Mouse (Mus musculus): ENCODE measurements around the gene Prss29.

Prss29 gene

GRCm38 (mm10) chr17:25318354-25318753 lies at the start of gene Prss29:
TSS of gene Prss29 (plus strand) at chr17:25318654.
- no peak for DNase-seq (ENCODE audit: low spot score)

- no peak for DNase-seq (ENCODE audit: low spot score)
Measured at GRCm38 (mm10) chr17:25270795-25271335, 47.6 kb upstream of the Prss29 start.

GRCm38 (mm10) chr17:25272326-25272725 lies 46.1 kb upstream of the Prss29 start:
- no peak for DNase-seq (ENCODE audit: low spot score)

GRCm38 (mm10) chr17:25272951-25273705 lies 45.3 kb upstream of the Prss29 start:
- peak; percentile 83 for DNase-seq (ENCODE audit: low spot score)

- peak; percentile 88 for DNase-seq (ENCODE audit: low spot score)
Measured at GRCm38 (mm10) chr17:25273706-25274501, 44.5 kb upstream of the Prss29 start.

- DNase-seq (ENCODE audit: low spot score), result no peak
Measured at GRCm38 (mm10) chr17:25274571-25275346, 43.7 kb upstream of the Prss29 start, which contains the start of gene Ube2i. TSS of gene Ube2i (minus strand) at chr17:25274622.

GRCm38 (mm10) chr17:25275833-25276232 lies 42.6 kb upstream of the Prss29 start:
- no peak for DNase-seq (ENCODE audit: low spot score)

GRCm38 (mm10) chr17:25282133-25282532 lies 36.3 kb upstream of the Prss29 start:
- peak; percentile 48 for DNase-seq (ENCODE audit: low spot score)

GRCm38 (mm10) chr17:25285033-25285432 lies 33.4 kb upstream of the Prss29 start:
- peak; percentile 68 for DNase-seq (ENCODE audit: low spot score)

GRCm38 (mm10) chr17:25288842-25289241 lies 29.6 kb upstream of the Prss29 start:
- DNase-seq (ENCODE audit: low spot score), result peak; percentile 28

- DNase-seq (ENCODE audit: low spot score), result no peak
Measured at GRCm38 (mm10) chr17:25290411-25290810, 28.0 kb upstream of the Prss29 start.

- DNase-seq (ENCODE audit: low spot score), result no peak
Measured at GRCm38 (mm10) chr17:25293495-25293894, 25.0 kb upstream of the Prss29 start.

- DNase-seq (ENCODE audit: low spot score), result no peak
Measured at GRCm38 (mm10) chr17:25294111-25294510, 24.3 kb upstream of the Prss29 start.

- DNase-seq (ENCODE audit: low spot score), result no peak
Measured at GRCm38 (mm10) chr17:25298094-25298493, 20.4 kb upstream of the Prss29 start, which contains the start of gene Prss34. TSS of gene Prss34 (plus strand) at chr17:25298394.

- DNase-seq (ENCODE audit: low spot score), result no peak
Measured at GRCm38 (mm10) chr17:25308346-25308745, 10.1 kb upstream of the Prss29 start, which contains the start of gene Prss28. TSS of gene Prss28 (plus strand) at chr17:25308646.

GRCm38 (mm10) chr17:25320819-25321218 lies 2.4 kb downstream of the Prss29 start:
- DNase-seq (ENCODE audit: low spot score), result no peak

- DNase-seq (ENCODE audit: low spot score), result no peak
Measured at GRCm38 (mm10) chr17:25322930-25323329, 4.5 kb downstream of the Prss29 start.

GRCm38 (mm10) chr17:25332321-25332720 lies 13.9 kb downstream of the Prss29 start:
- no peak for DNase-seq (ENCODE audit: low spot score)

- DNase-seq (ENCODE audit: low spot score), result peak; percentile 63
Measured at GRCm38 (mm10) chr17:25333943-25334342, 15.5 kb downstream of the Prss29 start.

- no peak for DNase-seq (ENCODE audit: low spot score)
Measured at GRCm38 (mm10) chr17:25338218-25338617, 19.8 kb downstream of the Prss29 start.

GRCm38 (mm10) chr17:25340003-25340402 lies 21.5 kb downstream of the Prss29 start:
- no peak for DNase-seq (ENCODE audit: low spot score)

GRCm38 (mm10) chr17:25341490-25341889 lies 23.0 kb downstream of the Prss29 start:
- DNase-seq (ENCODE audit: low spot score), result no peak
